Mouse (Mus musculus) kidney, postnatal 10 days (tissue): ENCODE measurements at regions not wholly inside any gene's neighbourhood (a gene's known extent, or its start where the extent isn't known, plus 50 kb on each side); places are given as distances from the start of the nearest gene placed in this dataset.

Experiments
- DNase-seq: peaks from one replicate; pipeline ENCODE4 v3.0.0; 2021; ENCODE audit warnings: mixed read lengths

DNA sequence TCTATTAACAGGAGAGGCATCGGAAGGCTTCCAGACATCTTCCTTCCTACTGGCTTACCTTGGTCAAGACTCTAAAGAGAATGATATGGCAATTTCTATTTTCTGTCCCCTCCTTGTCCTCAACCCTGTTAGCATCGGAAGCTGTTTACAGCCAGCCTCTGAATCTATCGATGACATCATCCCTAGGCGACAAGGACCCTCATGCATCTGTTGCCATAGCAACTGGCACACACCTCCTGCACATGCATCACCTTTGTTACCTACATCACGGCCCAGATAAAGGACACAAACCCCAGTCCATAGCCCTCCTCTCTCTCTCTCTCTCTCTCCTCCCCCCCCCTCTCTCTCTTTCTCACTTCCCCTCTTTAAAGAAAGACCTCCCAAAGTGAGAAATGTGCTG lies 123.1 kb upstream of the Cdkn3 start:
- no peak for DNase-seq

DNA sequence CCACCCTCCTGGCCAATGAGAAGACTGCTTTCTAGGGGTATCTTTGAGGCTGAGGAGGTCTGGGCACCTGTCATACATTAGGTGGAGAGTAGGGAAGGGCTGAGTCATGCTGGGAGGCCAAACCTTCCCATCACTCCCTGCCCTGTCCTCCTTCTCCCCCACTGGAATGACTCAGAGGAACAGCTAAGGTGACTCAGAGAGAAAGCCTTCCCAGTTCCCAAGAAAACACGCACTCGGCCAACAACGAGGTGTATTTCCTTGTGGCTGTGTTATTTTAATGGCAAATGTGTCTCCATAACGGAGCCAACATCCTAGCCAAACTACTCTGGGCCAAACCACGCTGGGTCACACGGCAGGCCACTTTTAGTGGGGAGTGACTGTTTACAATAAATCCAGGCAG lies 124.0 kb upstream of the Cdkn3 start:
- DNase-seq: no peak

DNA sequence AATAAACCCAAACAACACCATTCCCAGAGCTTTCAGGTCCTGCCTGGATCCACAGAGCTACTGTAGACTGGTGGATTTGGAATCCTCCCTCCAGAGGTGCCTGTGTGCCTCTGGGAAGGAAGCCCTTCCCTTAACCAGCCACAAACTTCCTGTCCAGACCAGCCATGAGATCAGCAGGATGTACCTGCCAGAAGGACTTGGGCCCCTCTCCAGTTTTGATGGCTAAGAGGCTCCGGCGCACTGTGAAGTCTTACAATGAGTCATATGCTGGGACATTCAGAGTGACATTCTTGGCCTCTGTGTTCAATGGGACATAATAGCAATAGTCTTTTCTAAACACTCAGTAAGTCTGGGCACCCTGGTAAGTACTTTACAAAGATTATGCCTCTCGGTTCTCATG lies 125.0 kb upstream of the Cdkn3 start:
- DNase-seq: peak; percentile 19

DNA sequence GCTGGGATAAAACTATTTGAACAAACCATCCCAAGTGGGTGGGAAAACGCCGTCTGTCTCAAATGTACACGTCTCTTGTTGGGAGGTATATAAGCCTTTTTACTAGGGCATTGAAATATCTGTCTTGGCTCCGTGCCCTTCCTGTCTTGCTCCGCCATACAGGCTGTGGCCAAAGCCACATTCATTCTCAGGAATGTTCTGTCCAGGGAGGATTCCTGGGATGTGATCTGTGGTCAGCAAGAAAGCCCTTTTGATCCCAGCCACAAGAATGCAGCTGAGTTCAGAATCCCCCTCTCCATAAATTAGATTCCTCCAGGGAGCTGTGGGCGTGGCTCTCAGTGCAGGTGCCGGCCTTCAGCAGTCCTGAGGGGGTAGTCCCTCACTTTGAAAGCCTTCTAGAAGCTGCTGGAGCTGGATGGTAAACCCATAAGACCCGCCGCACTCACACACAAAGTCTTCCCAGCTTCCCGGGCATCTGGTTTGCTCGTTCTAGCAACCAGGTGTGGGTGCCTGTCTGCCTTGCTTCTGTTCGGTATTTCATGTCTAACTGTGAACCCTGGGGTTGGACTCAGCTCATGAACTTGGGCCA lies 125.6 kb upstream of the Cdkn3 start:
- DNase-seq: peak; percentile 46

DNA sequence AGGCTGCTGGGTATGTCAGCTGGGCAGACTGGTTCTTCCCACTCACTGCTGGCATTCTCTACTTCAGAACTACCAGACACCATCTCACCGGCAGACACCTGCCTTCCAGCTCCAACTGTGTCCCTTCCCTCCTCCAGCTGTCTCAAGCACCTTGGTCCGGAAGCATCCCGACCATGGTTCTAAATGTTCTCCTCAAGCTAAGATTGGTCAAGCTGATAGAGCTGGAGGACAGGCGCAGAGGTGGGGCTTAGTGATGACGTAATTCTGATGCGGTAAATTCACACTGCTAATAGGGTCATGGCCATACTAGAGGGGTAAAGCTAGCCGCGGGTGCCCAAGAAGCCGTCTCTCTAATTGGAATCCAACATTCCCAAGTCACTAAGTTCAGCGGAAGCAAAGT lies 126.1 kb upstream of the Cdkn3 start:
- no peak for DNase-seq

DNA sequence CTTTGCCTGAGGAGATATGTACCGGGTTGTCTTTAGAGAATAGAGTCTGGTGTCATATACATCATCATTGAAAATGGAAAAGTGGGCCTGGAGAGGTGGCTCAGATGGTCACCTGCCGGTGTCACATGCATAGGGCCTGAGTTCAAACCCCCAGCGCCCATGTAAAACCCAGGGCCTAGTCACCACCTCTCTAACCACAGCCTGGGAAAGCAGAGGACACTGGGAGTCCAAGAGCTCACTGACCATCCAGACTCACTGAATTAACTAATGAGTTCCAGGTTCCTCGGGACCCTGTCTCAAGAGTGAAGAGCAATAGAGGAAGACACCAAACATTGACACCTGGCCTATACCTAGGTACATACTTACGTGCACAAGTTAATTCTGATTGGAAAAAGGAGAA lies 132.7 kb upstream of the Cdkn3 start:
- no peak for DNase-seq

DNA sequence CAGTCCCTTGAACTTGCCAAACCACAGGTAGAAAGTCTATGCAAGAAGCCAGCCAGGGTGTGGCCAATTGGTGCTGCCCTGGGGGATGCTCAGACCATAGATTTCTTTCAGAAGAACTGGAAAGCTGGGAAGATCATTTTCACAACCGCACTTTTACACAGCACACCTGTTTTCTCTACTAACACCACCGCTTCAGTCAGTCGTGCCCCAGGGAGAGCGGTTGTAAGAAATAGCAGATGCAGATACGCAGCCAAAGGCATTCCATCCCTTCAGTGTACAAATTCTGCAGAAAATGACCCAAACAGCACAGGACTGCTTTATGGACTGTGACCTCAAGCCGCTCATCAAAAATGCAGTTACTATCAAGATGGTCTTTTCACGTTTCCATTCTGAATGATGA lies 134.6 kb upstream of the Cdkn3 start:
- DNase-seq: no peak

DNA sequence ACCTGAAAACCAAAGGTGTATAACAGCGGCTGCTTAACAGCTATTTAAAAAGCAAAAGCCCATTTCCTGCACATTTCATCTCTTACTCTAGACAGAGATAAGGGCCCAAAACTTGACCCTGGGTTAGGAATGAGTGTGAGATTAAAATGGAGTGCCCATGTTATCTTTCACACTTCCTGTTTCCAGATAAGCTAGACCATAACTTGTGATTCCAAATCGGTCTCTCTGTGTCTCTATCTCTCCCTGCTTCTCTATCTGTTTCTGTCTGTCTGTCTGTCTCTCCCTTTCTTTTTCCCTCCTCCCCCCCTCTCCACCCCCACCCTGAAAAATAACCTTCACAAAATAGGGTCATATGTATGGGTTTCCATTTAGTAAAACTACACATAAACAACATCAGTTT lies 136.7 kb upstream of the Cdkn3 start:
- no peak for DNase-seq

DNA sequence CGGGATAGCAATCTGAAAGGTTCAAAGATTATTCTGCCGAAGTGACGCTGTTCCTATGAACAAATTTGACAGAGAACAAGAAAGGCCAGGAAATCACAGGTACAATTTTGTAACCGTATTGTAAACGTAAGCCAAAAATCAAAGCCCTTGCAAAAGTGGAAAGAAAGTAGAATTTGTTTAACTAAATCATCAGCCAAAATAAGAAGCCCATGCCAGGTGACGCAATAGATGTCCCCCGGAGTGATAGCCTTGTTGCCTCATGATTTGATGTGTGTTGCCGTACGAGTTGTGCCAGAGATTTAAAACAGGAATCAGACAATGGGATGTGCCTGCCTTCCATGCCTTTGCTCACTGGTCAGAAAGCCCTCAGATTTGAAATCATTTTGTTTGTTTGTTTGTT lies 144.3 kb upstream of the Cdkn3 start:
- DNase-seq: no peak

DNA sequence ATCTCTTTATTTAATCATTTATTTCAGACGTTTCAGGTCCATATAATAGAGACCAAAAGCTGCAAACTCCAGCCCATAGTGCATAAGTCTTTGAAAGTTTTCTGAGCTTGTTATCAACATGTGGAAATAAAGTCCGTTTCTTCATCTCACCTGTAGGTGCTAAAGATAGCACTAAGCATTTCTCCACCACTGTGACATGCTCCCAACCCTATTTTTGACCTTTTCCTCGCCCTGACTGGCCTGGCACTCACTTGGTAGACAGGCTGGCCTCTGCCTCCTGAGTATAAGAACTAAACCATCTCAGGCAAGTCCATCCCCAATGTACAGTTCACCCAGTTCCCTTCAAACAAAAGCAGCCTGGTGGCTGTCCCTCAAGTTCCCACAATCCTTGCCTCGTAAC lies 145.4 kb upstream of the Cdkn3 start:
- DNase-seq: no peak

DNA sequence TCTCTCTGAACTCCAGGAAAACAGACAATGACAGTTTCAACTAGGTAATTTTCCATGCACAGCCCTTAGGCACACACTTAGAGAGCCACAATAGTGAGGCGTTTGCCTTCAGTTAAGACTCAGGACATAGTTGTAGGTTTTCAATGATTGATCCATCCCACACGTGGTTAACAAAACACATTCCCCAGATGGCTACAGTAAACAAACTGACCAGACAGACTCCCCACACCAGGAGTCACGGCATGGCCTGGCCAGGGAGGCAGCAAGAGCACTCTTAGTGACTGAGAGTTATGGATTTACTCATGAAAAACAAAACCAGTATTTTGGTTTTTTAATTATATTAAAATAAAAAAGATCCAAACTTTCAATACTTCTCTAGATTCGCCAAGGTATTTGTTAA lies 146.6 kb upstream of the Cdkn3 start:
- DNase-seq: no peak

DNA sequence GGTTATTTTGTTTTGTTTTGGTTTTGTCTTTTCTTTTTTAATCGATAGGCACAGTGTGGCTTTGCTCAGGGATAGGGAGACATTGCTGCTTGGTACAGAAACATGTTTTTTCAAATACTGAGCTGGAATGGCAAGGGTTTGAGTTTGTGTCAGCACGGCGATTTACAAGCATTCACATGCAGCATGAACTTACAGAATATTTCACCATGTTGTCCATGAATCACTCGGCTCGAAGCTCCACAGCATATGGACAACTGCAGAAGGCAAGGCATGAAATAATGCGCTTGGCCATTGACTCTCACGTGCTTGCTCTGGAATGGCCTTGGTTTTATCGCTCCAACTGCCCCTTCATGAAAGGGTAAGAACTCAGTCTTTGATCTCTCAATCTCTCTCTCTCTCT lies 147.1 kb upstream of the Cdkn3 start:
- DNase-seq: no peak

DNA sequence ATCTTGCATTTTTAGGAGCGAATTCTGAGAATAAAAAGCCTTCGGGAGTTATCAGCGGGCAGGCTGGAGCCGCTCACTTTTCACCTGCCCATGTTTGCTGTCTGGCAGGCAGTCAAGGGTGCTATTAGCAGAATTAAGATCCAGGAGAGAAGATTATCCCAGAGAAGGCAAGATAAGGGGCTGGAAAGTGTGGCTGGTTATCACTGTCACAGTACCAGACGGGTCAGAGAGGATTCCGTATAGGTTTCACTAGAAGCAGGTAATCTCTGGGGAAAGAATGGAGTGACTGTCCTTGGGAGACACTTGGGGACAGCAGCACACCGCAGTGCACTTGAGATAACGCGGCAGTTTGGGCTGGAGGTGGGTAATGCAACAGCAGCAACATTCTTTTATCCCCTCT lies 147.8 kb upstream of the Cdkn3 start:
- no peak for DNase-seq

DNA sequence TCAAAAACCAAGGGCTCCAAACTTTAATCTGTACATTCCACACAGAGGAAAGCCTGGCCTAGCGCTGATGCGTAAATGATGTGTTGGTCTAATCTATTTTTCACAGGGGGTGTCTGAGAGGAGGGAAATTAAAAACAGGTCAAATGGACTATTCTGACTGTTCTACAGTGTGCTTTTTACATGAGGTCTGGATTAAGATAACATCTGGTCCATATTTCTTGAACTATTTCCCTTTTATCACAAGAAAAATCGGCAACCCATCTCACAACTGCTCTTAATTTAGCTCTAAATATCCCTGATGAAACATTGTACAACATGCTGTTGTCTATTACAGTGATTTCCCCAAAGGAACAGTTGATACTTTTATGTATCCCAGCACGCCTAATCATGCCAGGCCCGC lies 149.4 kb upstream of the Cdkn3 start:
- no peak for DNase-seq

DNA sequence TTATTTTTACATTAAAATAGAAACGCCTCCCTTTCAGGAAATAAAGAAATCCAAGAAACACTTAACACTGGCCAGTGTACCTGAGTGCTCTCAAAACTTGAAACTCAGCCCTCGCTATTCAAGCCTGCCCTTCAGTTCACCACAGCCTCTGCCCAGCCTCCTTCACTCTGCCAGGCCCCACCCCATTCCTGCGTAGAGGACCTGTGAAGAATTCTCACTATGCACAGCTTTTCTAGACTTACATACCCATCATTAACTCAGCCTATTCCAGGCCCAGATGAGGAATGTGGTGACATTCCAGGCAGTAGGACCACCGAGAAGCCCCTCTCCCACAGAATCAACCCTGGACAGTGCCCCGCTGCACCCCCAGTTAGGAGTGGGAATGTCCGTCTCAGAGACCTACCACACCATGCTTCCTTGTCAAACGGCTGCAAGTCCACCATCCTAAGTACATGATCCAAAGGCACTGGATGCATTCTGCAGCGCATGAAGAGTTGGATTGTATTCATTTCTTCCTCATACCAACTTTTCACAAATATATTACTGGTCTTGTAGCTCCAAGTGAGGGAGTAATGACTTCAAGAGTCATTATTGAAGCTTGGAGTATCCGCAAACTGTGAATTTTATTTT lies 150.0 kb upstream of the Cdkn3 start:
- DNase-seq: no peak

DNA sequence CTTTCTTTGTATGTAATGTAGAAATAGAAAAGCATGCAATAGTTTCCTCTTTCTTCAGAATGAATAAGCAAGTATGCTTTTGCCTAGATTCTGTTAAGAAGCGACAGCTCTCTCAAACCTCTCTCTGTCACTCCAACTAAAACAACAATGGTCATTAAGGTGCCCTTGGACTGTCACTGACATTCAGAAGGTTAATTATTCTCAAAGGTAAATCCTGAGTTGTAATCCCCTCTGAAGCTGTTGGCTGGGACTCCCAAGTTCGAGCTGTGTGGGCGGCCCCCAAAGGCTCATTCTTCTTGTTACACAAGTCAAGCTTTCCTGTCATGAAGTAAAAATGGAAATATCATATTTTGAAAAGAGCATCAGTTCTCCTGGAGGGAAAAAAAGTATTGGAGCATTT lies 153.6 kb upstream of the Cdkn3 start:
- DNase-seq: no peak

DNA sequence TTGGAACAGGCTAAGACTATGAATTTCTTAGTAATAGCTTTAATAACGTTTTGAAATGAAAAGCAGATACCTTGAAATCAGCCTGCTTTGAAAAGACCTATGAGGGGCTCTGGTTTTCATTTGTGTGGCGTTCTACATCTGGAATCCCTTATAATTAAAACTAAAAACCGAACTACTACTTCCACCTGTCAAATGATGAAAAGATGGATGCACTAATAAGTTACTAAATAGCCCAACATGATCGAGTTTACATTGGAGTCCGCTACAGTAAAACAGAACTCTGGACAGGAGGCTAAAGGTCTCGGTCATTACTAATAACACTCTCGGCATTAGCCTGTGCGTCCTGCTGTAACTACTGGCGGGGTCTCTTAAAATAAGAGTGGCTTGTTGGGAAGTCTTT lies 154.3 kb upstream of the Cdkn3 start:
- DNase-seq: no peak

DNA sequence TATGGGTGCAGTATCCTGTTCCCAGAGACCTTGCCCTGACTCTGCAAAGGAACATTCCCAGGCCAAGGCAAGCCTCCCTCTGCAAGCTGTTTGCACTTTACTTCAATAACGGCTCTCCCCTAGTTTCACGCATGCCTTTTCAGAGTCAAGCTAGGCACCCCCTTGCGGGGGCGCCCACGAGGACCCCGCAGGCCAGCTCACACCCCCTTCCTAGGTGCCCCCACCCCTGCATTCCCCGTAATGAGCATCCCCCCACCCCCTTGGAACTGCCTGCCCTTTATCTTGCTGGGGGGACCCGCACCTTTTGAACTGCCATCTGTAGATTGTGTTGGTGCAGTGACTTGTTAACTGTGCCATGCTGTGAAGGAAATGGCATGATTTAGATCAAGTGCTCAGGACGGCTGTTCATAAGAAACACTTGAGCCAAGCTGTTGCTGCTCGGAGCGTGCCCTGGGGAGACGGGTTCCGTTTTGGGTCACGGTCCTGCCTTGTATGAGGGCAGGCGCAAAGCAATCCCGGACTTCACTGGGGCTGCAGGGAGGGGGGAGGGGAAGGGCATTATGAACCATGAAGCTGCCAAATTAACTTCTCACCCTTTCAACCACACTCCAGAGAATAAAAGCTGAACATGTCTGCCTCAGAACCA lies 155.3 kb upstream of the Cdkn3 start:
- peak; percentile 37 for DNase-seq

DNA sequence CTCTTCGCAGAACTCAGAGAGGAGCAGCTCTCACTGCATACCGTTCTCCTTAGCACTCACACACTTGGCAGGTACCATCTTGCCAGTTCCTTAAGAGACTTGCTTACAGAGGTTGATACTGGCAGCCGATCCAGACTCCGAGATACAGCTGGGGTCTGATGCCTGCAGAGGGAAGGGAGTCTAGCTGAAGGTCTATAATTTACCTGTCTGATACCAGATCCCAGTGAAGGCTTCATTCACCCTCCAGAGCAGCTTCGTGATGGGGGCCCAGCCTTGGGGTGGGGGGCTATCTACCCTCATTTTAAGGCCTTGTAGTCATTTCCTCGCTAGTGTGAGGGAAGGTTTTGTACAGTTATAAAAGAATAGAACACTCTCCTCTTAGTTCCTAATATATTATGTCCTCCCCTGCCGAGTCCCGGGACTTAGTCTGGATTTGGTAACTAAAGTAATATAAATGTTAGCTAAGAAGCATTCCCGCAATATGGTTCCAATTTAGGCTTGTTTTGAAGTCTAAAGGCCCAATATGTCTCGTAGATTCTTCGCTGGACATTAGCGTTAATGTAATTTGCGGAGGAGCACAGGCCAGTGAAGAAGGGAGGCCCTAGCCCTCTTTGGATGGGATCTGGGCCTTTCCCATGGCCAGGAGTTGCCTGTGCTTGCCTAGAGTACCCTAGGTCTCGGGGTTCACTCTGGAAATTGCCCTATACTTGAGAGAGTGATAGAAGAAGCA lies 156.0 kb upstream of the Cdkn3 start:
- no peak for DNase-seq

DNA sequence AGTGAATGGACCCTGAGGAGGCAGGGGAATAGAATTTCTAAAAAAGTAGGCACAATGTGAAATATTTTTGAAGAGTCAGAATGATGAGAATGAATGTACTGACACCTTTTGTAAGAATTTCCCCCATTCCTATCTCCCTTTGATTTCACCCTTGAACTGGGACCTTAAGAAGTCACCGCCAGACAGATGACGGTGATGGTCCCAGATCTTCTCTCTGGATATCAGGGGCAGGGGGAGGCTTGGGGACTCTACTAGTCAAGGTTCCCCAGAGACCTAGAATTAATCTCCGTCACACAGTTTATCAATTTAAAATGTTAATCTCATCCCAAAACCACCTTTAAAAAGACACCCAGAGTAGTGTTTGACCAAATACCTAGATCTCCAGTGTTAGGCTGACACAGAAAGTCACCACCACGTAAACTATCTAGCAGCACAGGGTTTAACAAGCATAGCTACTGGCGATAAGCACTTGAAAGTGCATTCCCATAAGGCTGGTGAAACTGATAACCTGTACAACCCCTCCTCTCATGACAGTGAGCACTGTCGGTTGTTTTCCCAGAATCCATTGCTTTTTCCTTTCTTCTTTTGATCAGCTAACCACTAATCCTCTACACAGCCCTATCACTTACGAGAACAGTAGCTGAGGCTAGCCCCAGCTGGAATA lies 163.5 kb upstream of the Cdkn3 start:
- DNase-seq: no peak

DNA sequence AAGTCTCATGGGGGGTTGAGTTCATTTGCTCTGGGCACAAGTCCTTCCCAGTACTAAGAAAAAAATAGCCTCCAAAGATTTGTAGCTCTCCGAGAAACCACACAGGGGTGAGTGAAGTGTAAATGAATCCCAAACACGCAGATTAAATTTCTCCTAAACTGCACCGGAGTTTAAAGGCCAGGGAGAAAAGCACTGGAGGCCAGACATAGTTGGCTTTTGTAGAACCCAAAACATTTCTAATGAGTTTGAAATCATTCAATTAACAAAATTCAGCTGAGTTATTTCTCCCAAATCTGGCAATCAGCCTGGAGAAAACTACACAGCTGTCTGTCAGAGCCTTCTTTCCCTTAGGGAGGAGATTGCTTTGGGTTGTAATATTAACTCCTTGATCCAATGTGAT lies 166.2 kb upstream of the Cdkn3 start:
- DNase-seq: no peak

DNA sequence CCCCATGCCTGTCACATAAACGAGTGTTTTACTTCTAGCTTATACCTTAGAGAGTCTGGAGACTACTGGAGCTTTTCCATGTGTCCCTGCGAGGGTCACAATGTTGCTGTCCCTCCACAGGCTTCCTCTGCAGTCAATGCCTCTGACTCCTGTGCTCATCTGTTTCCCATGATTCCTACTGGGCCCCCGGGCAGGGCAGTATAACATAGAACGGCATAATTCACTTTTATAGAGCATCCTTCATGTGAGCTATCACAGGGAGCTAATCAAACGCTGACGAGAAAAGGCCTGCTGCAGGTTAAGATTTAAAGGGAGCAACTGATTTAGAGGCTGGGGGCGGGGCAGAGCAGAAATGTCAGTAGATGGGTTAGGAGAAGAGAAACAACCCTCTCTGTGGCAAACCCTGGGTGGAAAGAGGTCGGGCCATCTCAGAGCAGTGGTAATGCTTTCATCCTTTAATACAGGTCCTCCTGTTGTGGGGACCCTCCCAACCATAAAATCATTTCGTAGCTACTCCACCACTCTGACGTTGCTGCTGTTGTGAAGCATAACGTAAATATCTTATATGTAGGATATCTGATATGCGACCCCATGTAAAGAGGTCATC lies 168.5 kb upstream of the Cdkn3 start:
- no peak for DNase-seq

DNA sequence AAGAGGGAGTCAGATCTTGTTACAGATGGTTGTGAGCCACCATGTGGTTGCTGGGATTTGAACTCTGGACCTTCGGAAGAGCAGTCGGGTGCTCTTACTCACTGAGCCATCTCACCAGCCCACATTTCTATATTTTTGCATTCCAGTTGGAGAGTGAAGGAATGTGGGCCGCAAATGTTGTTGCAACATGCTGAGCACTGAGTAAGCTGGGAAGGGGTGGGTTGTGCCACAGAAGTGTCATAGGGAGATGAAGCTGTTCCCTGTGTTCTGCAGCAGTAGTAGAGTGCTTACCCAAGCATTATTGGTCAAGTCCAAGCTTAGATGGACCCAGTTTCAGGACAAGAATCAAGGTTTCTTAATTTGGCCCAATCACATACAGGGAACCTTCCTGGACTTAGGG lies 169.1 kb upstream of the Cdkn3 start:
- no peak for DNase-seq
